26 mouse cellular contexts compared by ENCODE assay signal in the genomic region with DNA sequence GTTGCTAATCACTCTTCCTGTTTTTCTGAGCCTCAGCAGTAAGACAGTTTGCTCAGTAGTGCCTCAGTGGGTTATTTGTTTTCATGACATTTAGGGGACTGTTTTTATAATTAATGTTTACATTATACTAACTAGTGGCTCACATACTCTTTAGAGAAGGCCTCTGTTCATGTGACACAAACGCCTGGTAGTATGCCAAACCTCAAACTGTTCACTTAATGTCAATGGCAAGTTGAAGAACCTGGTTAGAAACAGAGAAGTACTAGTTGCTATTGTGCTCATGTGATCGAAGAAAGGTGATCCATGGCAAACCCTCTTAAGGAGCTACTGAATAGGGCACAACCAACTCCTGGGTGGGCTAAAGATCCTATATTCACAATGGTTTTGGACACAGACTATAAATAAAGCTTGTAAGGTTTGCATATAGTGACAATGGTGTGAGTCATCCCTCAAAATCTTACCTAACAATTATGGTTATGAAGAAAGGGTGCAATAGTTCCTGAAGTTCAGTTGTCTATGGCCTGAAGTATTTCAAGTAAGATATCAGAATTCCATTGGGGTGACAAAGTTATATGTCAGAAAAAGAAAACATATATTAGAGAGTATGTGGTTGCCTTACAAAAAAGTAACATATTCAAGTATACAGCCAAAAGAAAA.
"Had no signal": no experiment of that assay in that cellular context is flagged by ENCODE, and none has a peak within 500 bp of the region (broad histone marks: within the 10 kb centered on the region; RNA-seq: fewer than 3 reads in every experiment).

No protein-coding gene starts in this region.

- H3K9ac ChIP-seq: embryonic facial prominence, embryonic 12.5 days; embryonic facial prominence, embryonic 13.5 days; embryonic facial prominence, embryonic 15.5 days; forebrain, embryonic 12.5 days; forebrain, embryonic 13.5 days; forebrain, embryonic 15.5 days; forebrain, postnatal 0 days had no signal

- H3K4me2 ChIP-seq: embryonic facial prominence, embryonic 12.5 days; embryonic facial prominence, embryonic 13.5 days; embryonic facial prominence, embryonic 15.5 days; forebrain, embryonic 12.5 days; forebrain, embryonic 13.5 days; forebrain, embryonic 15.5 days had no signal

- ATAC-seq: forebrain, embryonic 13.5 days; forebrain, embryonic 14.5 days; forebrain, embryonic 15.5 days; forebrain, embryonic 16.5 days; forebrain, postnatal 0 days had no signal

- H3K9me3 ChIP-seq: embryonic facial prominence, embryonic 10.5 days; embryonic facial prominence, embryonic 12.5 days; embryonic facial prominence, embryonic 13.5 days; embryonic facial prominence, embryonic 15.5 days; forebrain, embryonic 10.5 days; forebrain, embryonic 12.5 days; forebrain, embryonic 13.5 days; forebrain, embryonic 15.5 days; heart, embryonic 10.5 days had no signal

- H3K27ac ChIP-seq: embryonic facial prominence, embryonic 10.5 days; embryonic facial prominence, embryonic 12.5 days; embryonic facial prominence, embryonic 13.5 days; embryonic facial prominence, embryonic 15.5 days; forebrain, embryonic 10.5 days; forebrain, embryonic 12.5 days; forebrain, embryonic 13.5 days; forebrain, embryonic 15.5 days; gastrocnemius, adult 2 months; heart, adult 2 months; heart, embryonic 10.5 days had no signal

- H3K4me3 ChIP-seq: embryonic facial prominence, embryonic 10.5 days; embryonic facial prominence, embryonic 12.5 days; embryonic facial prominence, embryonic 13.5 days; embryonic facial prominence, embryonic 15.5 days; erythroblast, embryonic 14.5 days; forebrain, embryonic 10.5 days; forebrain, embryonic 12.5 days; forebrain, embryonic 13.5 days; forebrain, embryonic 15.5 days; gastrocnemius, adult 2 months; heart, adult 2 months; heart, embryonic 10.5 days had no signal

- H3K4me1 ChIP-seq: embryonic facial prominence, embryonic 12.5 days; embryonic facial prominence, embryonic 13.5 days; embryonic facial prominence, embryonic 15.5 days; forebrain, embryonic 10.5 days; forebrain, embryonic 12.5 days; forebrain, embryonic 13.5 days; forebrain, embryonic 15.5 days; heart, embryonic 10.5 days had no signal

- H3K27me3 ChIP-seq: embryonic facial prominence, embryonic 12.5 days; embryonic facial prominence, embryonic 13.5 days; embryonic facial prominence, embryonic 15.5 days; forebrain, embryonic 12.5 days; forebrain, embryonic 13.5 days; forebrain, embryonic 15.5 days had no signal

- DNase-seq: cerebellum, postnatal 10 days; cerebellum, postnatal 14 days; cerebellum, postnatal 25 days; cerebellum, postnatal 36 days; embryo, embryonic 11 days; forebrain, postnatal 0 days; gastrocnemius, adult 2 months; gastrocnemius, postnatal 10 days; gastrocnemius, postnatal 14 days; gastrocnemius, postnatal 25 days; gastrocnemius, postnatal 36 days; heart, adult 11 months; heart, adult 18-20 months; heart, adult 2 months had no signal

- H3K36me3 ChIP-seq: embryonic facial prominence, embryonic 10.5 days; embryonic facial prominence, embryonic 12.5 days; embryonic facial prominence, embryonic 13.5 days; embryonic facial prominence, embryonic 15.5 days; forebrain, embryonic 10.5 days; forebrain, embryonic 12.5 days; forebrain, embryonic 15.5 days; heart, embryonic 10.5 days had no signal
